Mouse (Mus musculus): ENCODE results near the gene Hif1an. TPM values are rescaled to one million over a fixed set of nuclear protein-coding genes. Genes with fewer than 3 reads are reported as not detected.
A peak's percentile ranks its signal among the peaks of the same experiment; 100 is the strongest.

Hif1an gene
- polyA plus RNA-seq, 1 experiment, result 13.5 TPM

GRCm38 (mm10) chr19:44554861-44555590 is 7.6 kb upstream of the Hif1an start, which contains the start of gene Ndufb8:
Gene Ndufb8 (minus strand): TSS chr19:44555440.
- TF ChIP-seq CTCF (IDR thresholded peaks at IDR 0.05; ENCODE audit: low read depth, low read length), result no peak
- TF ChIP-seq POLR2A (IDR thresholded peaks at IDR 0.05; ENCODE audit: borderline replicate concordance, low read depth, low read length), result no peak
- Histone ChIP-seq H3K27ac (ENCODE audit: insufficient read depth, low read depth, low read length) (peak within 1 kb of the TSS; percentile 69), H3K4me1 (ENCODE audit: control insufficient read depth, insufficient read depth, low read length) (peaks cover 5% of the 10 kb centered on the region), H3K4me3 (ENCODE audit: insufficient read depth, low read length) (peak within 1 kb of the TSS; percentile 96)

GRCm38 (mm10) chr19:44564006-44564405 is 1.4 kb downstream of the Hif1an start:
- H3K4me1 ChIP-seq (ENCODE audit: control insufficient read depth, insufficient read depth, low read length), result peaks cover 7% of the 10 kb centered on the region
- H3K27ac ChIP-seq (ENCODE audit: insufficient read depth, low read depth, low read length), result no peak overlapping the region
- H3K4me3 ChIP-seq (ENCODE audit: insufficient read depth, low read length), result no peak overlapping the region
- TF ChIP-seq POLR2A (IDR thresholded peaks at IDR 0.05; ENCODE audit: borderline replicate concordance, low read depth, low read length) (no peak), CTCF (IDR thresholded peaks at IDR 0.05; ENCODE audit: low read depth, low read length) (no peak)

GRCm38 (mm10) chr19:44567763-44568162 is 5.1 kb downstream of the Hif1an start:
- H3K4me3 ChIP-seq (ENCODE audit: insufficient read depth, low read length), result no peak overlapping the region
- no peak for TF ChIP-seq POLR2A (IDR thresholded peaks at IDR 0.05; ENCODE audit: borderline replicate concordance, low read depth, low read length)
- no peak for TF ChIP-seq CTCF (IDR thresholded peaks at IDR 0.05; ENCODE audit: low read depth, low read length)
- no peak overlapping the region for H3K27ac ChIP-seq (ENCODE audit: insufficient read depth, low read depth, low read length)
- peaks cover 7% of the 10 kb centered on the region for H3K4me1 ChIP-seq (ENCODE audit: control insufficient read depth, insufficient read depth, low read length)

- TF ChIP-seq POLR2A (IDR thresholded peaks at IDR 0.05; ENCODE audit: borderline replicate concordance, low read depth, low read length) (no peak), CTCF (IDR thresholded peaks at IDR 0.05; ENCODE audit: low read depth, low read length) (no peak)
- Histone ChIP-seq H3K27ac (ENCODE audit: insufficient read depth, low read depth, low read length) (no peak overlapping the region), H3K4me1 (ENCODE audit: control insufficient read depth, insufficient read depth, low read length) (0 out of 2 replicates have a peak, but pooled peaks cover 2% of the 10 kb centered on the region), H3K4me3 (ENCODE audit: insufficient read depth, low read length) (no peak overlapping the region)
Measured at GRCm38 (mm10) chr19:44576275-44576674, 13.6 kb downstream of the Hif1an start.

- Histone ChIP-seq H3K4me1 (ENCODE audit: control insufficient read depth, insufficient read depth, low read length) (0 out of 2 replicates have a peak, but pooled peaks cover 2% of the 10 kb centered on the region), H3K27ac (ENCODE audit: insufficient read depth, low read depth, low read length) (no peak overlapping the region), H3K4me3 (ENCODE audit: insufficient read depth, low read length) (no peak overlapping the region)
- no peak for TF ChIP-seq POLR2A (IDR thresholded peaks at IDR 0.05; ENCODE audit: borderline replicate concordance, low read depth, low read length)
- no peak for TF ChIP-seq CTCF (IDR thresholded peaks at IDR 0.05; ENCODE audit: low read depth, low read length)
Measured at GRCm38 (mm10) chr19:44578038-44578437, 15.4 kb downstream of the Hif1an start.

- H3K4me3 ChIP-seq (ENCODE audit: insufficient read depth, low read length), result no peak overlapping the region
Measured at GRCm38 (mm10) chr19:44582103-44582502, 19.5 kb downstream of the Hif1an start.

GRCm38 (mm10) chr19:44582638-44583309 is 20.1 kb downstream of the Hif1an start:
- TF ChIP-seq POLR2A (IDR thresholded peaks at IDR 0.05; ENCODE audit: borderline replicate concordance, low read depth, low read length) (no peak), CTCF (IDR thresholded peaks at IDR 0.05; ENCODE audit: low read depth, low read length) (peak; percentile 95)
- Histone ChIP-seq H3K4me1 (ENCODE audit: control insufficient read depth, insufficient read depth, low read length) (0 out of 2 replicates have a peak, but pooled peaks cover 2% of the 10 kb centered on the region), H3K27ac (ENCODE audit: insufficient read depth, low read depth, low read length) (no peak overlapping the region), H3K4me3 (ENCODE audit: insufficient read depth, low read length) (no peak overlapping the region)

More at GRCm38 (mm10) chr19:44582103-44582502, 19.5 kb downstream of the Hif1an start:
- no peak for TF ChIP-seq CTCF (IDR thresholded peaks at IDR 0.05; ENCODE audit: low read depth, low read length)
- TF ChIP-seq POLR2A (IDR thresholded peaks at IDR 0.05; ENCODE audit: borderline replicate concordance, low read depth, low read length), result no peak
- H3K4me1 ChIP-seq (ENCODE audit: control insufficient read depth, insufficient read depth, low read length), result 0 out of 2 replicates have a peak, but pooled peaks cover 2% of the 10 kb centered on the region
- no peak overlapping the region for H3K27ac ChIP-seq (ENCODE audit: insufficient read depth, low read depth, low read length)

GRCm38 (mm10) chr19:44588036-44588435 is 25.4 kb downstream of the Hif1an start:
- Histone ChIP-seq H3K4me3 (ENCODE audit: insufficient read depth, low read length) (no peak overlapping the region), H3K4me1 (ENCODE audit: control insufficient read depth, insufficient read depth, low read length) (peaks cover 11% of the 10 kb centered on the region), H3K27ac (ENCODE audit: insufficient read depth, low read depth, low read length) (no peak overlapping the region)
- TF ChIP-seq CTCF (IDR thresholded peaks at IDR 0.05; ENCODE audit: low read depth, low read length) (no peak), POLR2A (IDR thresholded peaks at IDR 0.05; ENCODE audit: borderline replicate concordance, low read depth, low read length) (no peak)

GRCm38 (mm10) chr19:44589591-44590223 is 27.1 kb downstream of the Hif1an start:
- H3K4me1 ChIP-seq (ENCODE audit: control insufficient read depth, insufficient read depth, low read length), result peaks cover 11% of the 10 kb centered on the region
- no peak overlapping the region for H3K4me3 ChIP-seq (ENCODE audit: insufficient read depth, low read length)
- H3K27ac ChIP-seq (ENCODE audit: insufficient read depth, low read depth, low read length), result no peak overlapping the region
- no peak for TF ChIP-seq POLR2A (IDR thresholded peaks at IDR 0.05; ENCODE audit: borderline replicate concordance, low read depth, low read length)
- TF ChIP-seq CTCF (IDR thresholded peaks at IDR 0.05; ENCODE audit: low read depth, low read length), result no peak
